Mouse (Mus musculus) gastrocnemius, postnatal 10 days (tissue): Measurements from ENCODE around the gene Ptprq. TPM values are rescaled to one million over a fixed set of nuclear protein-coding genes. Genes with fewer than 3 reads are reported as not detected.

Experiments
- DNase-seq: peaks from one replicate; pipeline ENCODE4 v3.0.0; 2021; ENCODE audit warnings: mixed read lengths
- long read RNA-seq, 2 experiments: library from polyadenylated mRNA; stranded (forward); transcript quantifications; one replicate each; pipeline ENCODE4 v2.0.0; 2021
- total RNA-seq, 2 experiments: library from RNA; stranded (reverse); gene quantifications; 2 replicates each; pipeline ENCODE4 v1.2.3; 2021

Gene Ptprq
- total RNA-seq = under 1 TPM; 0.54 to 0.65 TPM
- long read RNA-seq, experiment 1, partial matches to known transcripts = 0 of 1 reads
- long read RNA-seq, experiment 1, other reads (novel, unspliced or antisense) = 1 of 1 reads
- long read RNA-seq, experiment 2, partial matches to known transcripts = 0 of 1 reads
- long read RNA-seq, experiment 2, other reads (novel, unspliced or antisense) = 1 of 1 reads

DNA sequence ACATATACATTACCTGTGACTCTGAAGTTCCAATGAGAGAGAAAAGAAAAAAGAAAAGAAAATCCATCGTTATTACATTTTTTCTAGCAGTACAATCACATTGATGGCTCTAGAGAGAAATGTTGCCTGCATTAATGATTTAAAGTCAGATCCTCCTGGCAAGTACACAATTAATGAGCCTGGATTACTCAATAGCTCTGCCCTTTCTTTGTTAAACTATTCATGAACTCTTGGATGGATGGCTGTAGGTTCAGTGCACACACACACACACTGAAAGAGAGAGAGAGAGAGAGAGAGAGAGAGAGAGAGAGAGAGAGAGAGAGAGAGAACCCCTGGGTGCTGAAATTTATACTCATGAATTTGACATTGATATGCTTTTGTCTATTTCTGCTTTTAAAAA is at the start of gene Ptprq:
Gene Ptprq (minus strand): TSS at position 246 of the 400 bp plus-strand sequence.
- DNase-seq = no peak

DNA sequence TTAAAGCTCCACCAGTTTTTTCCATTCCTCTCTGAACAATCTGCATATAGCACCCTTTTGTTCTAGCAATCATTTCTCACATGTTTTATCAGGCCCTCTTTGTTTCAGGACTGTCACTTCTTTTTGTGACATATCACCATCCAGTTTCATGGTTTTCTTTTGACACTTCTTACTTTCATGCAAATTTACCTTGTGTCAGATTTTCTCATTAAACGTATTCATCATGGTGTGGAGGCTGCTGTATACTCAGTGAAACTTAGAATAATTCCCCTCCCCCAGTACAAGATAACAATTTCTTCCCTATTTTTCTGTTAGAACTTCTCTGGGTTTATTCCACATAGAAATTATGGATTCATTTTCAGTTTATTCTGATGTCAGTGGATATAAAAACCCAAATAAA is 39.8 kb upstream of the Ptprq start:
- DNase-seq = no peak

DNA sequence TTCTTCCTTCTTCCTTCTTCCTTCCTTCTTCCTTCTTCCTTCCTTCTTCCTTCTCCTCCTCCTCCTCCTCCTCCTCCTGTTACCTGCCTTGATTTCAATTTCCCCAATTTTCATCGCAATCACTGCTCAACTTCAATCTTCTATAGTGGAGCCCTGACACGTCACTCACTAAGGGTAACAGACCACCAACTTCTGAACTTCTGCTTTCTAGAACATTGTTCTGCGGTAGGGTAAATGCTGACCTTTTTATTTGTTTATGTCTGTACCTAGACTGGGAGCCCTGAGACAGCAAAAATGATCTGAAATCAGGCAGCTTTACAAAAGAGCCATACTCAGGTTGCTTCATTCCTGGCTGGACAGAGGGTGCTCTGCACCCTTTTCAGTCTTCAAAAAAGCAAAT is 33.6 kb upstream of the Ptprq start:
- no peak for DNase-seq

DNA sequence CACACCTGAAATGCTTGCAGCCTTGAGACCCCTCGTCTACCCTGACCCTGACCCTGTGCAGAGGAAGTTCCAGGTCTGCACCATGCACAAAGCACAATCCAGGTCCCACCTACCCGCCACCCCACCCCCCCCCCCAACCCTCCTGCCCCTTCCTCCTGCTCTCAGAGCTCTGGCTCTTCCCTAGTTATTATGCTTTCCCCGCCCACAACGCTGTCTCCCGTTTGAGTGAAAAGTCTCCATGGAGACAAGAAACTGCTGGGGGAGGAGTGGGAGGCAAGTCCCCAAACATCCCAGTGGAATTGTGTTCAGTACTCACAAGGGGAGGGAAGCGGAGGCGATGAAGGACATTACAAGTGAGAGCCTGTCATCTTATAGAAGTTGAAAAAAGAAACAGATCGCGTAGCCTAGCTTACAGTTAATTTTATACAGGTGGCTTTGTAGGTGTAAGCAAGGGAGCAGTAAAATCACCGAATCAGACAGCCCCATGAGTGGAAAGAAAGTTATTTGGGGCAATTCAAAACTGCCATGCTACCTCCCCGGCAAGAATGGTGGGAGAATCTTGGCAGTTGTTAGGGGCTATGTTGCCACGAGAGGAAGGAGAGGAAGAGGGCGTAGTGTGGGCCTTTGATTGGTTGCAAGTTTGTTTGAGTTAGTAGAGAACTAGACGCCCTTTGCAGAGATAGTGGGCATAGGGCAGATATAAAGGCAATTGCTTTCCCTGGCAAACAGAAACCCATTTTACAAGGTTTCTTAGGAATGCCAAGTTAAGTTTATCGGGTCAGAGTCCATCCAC is 32.7 kb upstream of the Ptprq start:
- DNase-seq = no peak

DNA sequence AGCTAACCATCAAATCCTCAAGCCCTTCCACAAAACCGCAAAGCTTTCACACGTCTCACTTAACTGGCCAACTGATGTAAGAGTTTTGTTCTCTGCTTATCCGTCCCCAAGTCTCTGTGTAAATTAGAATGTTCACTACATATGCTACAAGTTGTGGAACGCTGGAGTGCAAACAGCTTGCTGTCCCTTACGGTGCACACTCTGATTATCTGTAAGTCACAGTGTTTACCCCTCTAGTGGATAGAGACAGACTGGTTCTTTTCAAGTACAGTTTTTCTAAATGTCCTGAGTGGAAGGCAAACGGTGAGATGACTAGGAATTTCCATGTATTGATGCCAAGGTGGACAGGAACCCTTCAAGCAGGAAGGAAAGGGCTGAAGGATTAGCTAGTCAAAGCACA is 32.1 kb upstream of the Ptprq start:
- DNase-seq = no peak

DNA sequence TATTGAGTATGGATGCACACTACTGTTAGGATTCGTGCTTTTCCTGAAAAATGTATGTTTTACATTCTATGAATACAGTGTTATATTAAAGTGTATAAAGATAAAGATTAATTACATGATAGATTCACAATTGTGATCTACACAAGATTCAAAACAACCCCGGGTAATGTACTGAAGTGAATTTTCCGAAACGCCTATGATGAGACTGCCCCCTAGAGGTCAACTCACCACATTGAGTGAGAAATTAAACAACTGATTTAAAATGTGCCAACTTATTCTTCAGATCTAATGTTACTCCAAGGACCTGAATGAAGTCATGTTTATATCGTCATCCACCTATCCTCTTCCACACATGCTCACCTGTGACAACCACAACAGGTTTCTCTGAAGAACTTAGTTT is 27.7 kb upstream of the Ptprq start:
- peak; percentile 8 for DNase-seq

DNA sequence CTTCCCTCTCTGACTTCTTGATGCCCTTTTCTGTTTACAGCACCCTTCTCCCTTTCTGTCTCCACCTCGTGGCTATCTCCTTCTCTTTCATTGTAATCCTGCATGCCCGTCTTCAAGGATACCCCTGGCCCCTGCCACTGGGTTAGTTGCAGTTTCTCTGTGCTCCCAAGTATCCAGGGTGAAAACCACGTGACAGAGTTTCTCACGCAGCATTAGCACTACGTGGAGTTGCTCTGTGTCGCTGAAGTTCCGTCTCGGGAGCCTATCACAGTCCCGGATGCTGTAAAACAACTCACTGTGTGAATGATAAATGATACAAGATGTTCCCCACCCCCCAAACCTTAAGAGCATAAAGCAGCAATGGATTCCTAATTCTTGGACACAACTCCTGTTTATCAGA is 26.9 kb upstream of the Ptprq start:
- no peak for DNase-seq

DNA sequence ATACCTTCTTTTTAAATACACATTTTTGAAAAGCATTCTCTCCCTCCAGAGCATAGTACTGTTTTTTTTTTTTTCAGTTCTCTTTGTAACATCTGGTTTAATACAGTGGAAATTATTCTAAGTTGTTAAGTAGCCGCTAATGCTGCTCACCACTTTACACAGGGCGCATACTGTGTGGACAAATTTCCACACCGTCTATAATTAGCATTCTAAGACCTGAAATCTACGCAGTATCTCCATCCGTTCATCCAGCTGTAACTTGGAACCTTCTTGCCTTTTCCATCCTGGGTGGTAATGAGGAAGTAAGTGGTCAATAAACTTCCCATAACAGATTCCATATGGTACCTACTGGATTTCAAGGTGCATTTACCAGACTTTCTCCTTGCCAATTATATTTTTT is 20.0 kb upstream of the Ptprq start:
- no peak for DNase-seq

DNA sequence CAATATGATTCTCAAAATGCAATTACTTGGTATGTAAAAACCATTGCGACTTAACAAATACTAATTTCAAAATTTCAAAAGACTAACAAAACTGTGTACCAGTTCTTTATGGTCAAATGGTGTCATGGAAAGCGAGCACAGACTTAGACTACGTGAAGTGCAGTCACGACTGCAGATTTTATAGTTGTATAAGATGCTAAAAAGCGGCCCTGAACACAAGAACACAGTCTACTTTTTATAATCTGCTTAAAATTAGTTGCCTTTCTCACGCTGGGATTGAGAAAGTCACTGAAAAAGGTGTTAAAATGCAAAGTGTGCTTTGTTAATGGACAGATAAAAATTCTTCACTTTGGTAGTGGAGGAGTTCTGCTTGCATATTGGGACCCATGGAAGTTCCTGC is 17.9 kb upstream of the Ptprq start:
- DNase-seq = no peak

DNA sequence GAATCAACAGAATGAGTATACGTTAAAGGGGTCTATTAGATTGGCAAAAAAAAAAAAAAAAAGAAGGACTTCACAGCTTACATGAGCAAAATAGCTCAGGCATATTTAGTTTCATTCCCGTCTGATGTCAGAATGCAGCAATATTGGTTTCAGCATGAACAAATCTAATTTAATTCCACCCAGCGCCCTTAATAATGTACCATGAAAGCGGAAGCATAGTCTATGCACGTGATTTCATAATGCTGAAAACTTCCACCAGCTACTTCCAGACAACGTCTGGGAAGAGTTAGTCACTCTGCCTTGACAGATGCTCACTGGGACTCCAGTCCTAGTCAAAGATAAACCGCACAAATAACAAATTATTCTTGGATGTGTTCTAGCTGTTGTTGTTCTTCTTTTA is 15.6 kb upstream of the Ptprq start:
- no peak for DNase-seq

DNA sequence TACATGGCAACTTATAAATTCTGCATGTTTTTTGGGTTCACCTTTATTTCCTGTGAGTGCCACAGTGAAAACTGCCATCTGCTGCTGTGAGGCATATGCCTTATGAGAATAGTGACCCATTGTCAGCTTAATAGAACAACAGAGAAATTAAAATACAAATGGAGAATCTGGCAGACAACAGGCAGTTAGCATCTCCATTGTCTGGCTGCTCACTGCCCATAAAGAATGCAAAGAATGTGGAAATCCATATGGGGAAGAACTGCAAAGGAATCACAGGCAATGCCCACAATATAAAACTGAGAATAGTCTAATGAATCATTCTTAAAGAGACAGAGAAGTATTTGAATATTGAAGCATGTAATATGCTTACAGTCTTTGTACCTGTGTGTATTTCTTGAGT is 14.5 kb upstream of the Ptprq start:
- DNase-seq = no peak

DNA sequence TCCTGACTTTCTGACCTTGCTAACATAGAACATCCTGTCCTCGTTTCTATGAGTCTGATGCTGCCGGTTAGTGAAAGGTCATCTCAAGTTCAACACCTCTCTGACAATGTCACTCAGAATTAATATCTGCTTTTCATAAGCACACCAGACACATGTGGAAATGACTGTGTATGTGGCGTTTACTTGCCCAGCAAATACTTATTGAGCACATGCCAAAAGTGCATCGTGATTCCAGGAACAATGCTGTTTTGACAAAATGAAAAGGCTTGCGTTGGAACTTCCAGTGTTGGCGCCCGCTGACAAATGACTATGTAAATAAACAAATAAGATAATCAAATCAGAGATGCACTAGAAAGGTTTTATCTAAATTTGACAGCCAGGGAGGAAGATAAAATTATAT is 5.8 kb upstream of the Ptprq start:
- no peak for DNase-seq

DNA sequence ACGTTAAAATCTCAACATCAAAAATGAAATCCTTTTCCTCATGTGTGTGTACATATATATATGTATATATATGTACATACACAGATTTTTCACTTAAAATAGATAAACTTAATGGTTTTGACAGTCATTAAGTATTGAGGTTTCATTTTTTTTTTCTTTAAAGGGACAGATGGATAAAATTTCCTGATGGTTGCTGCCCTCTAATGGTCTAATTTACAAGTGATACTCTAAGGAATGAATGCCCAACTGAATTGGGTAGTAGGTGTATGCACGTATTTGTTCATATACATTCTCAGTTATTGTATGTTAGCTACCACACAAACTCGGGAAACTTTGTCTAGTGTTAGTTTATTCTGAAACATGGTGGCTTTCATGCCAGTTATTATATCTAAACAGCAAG is 15.4 kb downstream of the Ptprq start:
- DNase-seq = no peak

DNA sequence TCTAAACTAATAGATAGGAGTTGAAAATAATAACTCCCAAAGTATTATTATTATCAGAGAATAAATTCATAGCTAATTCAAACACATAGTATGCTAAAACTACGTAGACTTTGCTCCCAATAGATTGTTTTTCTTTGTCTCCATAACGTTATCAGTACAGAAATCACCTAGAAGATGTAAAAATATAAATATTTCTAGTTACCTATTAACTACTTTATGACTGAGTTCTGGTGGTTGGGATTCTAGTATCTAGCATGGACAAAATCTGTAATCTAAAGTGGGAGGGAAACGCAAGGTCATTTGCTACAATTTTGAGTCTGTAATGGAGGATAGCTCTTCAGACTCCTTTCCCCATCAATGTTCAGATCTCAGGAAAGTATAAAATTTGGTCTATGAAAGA is 18.9 kb downstream of the Ptprq start:
- no peak for DNase-seq

DNA sequence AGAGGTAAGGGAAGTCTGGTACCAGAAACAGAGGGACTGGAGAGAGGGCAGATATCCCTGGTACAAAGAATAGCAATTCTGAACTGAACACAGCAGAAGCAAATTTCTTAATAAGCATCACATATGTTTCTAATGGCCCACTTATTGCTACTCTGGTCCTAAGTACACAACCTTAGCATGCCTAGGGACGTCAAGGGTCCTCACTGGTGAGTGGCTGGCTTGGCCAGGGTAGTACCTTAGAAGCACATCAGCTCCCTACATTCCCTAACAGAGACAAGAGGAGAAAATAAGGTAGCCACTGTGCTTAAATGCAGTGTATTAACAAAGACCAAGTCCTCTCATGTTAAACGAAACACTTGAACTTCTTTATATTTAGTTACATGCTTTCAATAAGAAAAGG is 21.1 kb downstream of the Ptprq start:
- DNase-seq = no peak

DNA sequence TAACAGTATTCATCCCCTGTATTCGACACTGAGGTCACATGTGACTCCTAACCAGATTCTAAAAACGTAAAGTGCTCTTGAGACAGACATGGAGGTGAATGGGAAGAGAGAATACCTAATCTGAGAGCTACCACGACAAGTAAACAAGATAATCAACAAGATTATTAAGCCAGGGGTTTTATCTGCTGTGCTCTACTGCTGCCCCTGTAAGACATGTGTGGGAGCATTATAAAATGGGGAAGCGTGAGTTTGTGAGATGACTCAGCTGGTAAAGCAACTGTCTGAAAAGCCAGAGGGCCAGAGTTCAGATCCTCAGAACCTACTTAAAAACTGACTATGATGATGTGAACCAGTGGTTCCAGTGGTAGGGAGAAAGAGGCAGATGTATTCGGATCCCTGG is 22.7 kb downstream of the Ptprq start:
- no peak for DNase-seq

DNA sequence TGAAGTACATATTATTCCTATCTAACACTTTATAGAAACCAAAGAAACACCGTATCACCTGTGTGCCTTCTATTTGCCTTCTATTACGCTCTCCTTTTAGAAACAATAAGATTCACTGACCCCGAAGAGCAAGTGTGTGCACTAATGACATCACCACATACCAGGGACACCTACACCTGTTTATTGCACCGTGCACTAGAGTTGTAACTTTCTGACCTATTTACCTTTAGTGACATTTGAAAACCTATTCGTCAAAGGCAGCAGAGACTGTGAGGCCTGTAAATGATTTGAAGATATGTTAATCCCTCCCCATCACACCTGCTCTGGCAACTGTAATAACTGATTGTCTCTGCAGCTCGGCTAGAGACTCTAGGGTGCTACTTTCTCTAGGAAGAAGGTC is 32.5 kb downstream of the Ptprq start:
- no peak for DNase-seq

DNA sequence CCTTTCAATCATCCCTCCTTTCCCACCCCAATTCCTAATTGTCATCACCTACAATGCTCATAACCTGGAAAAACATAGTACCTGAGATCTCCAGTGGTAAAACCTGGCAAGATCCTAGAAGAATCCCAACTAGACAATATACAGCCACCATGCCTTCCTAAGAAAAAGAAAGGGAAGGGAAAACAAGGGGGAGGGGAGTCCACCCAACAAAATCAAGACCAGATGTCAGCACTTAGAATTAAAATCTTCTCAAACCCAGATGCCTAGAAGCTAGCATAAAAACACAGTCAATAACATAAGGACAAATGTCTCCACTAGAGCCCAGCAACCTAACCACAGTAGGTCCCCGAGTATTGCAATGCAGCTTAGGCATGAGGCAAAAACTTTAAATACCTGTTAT is 43.9 kb downstream of the Ptprq start:
- no peak for DNase-seq

DNA sequence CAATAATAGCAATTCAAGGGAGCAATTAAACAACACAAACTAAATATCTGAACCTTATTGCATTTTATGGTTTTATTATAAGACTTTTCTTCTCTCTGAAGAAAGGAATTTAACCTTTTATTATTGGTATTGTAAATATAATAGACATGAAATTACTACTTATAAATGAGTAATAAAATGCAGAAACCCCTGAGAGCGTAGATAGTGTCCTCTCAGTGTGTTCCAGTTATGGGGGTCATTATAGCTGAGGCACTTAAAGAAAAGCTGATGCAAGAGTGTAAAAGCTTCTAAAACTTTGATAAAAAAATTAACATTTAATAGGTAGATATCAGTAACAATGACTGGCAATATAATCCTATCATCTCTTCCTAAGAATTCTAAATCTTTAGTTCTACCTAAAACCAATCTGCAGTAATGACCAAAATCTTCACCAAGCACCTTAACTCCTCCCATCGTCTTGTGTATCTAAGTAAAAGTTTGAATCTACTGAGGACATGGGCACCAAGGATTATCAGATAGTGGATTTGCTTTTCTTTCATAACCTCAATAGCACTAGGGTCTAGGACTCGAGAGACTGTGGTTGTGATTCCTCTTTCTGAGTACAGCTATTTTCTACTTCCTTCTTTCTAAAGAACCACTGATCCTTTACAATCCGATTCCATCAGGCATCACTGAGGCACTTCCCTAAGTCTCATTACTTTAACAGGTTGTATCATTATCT is 51.3 kb downstream of the Ptprq start:
- no peak for DNase-seq

DNA sequence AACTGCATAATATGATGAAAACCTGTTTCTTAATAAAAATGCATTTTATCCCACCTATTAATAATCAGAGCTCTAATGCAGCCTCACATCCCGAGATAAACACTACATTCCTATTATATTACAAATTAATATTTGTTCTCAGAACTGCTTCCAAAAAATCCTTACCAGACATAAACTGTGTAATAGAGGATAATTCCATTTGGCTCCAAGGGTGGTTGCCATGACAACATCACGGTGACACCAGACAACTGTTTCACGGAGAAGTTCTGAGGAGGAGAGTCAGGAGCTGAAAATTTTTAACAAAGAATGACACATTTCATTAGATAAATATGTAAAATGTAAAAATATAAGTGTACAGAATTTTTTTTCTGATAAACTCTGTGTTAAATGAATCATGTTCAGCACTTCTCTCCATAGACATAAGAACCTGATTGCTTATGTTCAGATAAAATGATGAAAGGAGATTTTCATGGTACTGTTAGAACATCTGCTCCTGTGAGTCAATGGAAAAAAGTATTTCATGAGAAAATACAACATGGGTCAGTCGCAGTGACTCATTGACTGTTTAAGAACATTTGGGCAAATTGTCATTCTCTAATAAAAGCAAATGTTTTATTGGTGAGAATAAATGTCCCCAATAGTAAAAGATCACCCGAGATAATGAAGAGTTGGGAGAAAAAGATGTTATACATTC is 57.3 kb downstream of the Ptprq start:
- DNase-seq = peak; percentile 30

DNA sequence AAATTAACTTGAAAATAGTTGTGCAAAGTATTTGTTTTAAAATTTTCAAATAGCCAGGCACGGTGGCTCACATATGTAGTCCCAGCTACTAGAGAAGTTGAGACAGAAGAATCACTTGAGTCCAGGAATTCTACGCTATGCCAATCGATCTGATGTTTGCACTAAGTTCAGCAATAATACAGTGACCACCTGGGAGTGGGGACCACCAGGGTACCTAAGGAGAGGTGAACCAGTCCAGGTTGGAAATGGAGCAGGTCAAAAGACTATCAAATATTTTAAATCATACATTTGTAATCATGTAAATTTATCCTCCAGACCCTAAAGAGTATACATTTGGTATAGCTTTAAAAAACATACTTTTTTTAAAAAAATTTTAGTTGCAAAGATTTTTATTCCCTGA is 57.9 kb downstream of the Ptprq start:
- no peak for DNase-seq

DNA sequence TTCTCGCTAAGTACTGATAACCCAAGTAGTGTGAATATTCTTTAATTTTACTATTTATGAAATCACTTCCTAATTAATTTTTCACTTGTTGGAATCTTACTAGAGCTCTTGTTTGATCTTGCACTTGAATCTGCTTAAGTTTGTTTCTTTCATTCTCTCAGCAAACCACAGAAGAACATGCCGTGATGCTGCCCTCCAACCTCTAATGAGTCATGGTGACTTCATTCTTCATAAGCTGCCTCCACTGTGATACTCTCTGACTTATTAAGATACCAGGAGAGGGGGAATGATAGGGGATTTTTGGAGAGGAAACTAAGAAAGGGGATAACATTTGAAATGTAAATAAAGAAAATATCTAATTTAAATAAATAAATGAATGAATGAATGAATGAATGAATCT is 60.7 kb downstream of the Ptprq start:
- DNase-seq = no peak

DNA sequence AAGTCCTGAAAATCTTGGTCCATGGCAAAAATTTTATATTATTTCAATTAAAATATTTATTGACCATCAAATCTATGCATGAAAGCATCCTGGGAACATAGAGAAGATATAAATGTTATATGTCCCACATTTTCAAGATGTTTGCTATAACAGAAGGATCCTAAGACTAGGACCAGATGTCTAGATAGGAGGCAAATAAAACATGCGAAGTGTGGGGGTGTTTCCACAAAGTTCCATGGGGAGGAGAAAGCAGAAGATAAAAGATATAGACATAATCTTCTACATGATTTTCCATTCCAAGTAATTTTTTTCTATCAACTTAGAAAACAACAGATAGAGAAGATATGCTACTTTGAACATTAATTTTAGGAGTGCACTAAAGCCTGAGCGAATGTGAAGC is 70.2 kb downstream of the Ptprq start:
- DNase-seq = no peak
